Mouse (Mus musculus) heart, postnatal 0 days (tissue): ENCODE measurements at regions not wholly inside any gene's neighbourhood (a gene's known extent, or its start where the extent isn't known, plus 50 kb on each side); places are given as distances from the start of the nearest gene placed in this dataset.

Source experiments
- CTCF ChIP-seq: IDR thresholded peaks from 2 replicates; pipeline ENCODE4 v1.5.1; 2016; ENCODE audit warnings: antibody characterized with exemption, control low read depth, low read depth
- EP300 ChIP-seq: IDR thresholded peaks from 2 replicates; pipeline ENCODE4 v1.6.1; 2016; ENCODE audit warnings: antibody characterized with exemption, low read depth

DNA sequence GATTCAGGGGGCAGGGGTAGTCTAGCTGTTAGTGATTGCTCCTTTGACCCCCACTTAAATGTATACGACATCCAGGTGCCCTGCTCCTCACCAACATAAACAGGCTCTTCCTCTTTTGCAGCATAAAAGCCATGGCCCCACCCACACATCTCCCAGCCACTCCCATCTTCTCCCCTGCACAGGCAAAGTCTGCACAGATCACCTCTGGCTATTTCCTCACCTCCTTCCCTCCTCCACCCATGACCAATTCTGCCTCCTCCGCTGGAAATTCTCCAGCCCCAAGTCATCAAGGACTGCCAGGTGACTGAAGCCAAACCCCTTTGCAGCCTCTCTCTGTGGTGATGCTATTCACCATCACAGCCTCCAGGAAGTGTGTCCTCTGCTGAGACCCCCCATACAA is 306.8 kb upstream of the Zfp637 start:
- TF ChIP-seq CTCF (no peak), EP300 (no peak)
